Mouse (Mus musculus) forelimb bud, embryonic 11.5 days (tissue): ENCODE data around the gene Proca1.

Experiments
- DNase-seq: peaks from one replicate; pipeline ENCODE4 v3.0.0-alpha.2; 2012; ENCODE audit warnings: low read depth, low spot score

Proca1 gene

GRCm38 (mm10) chr11:78213086-78213817 is 20.1 kb downstream of the Proca1 start:
- no peak for DNase-seq

- no peak for DNase-seq
Measured at GRCm38 (mm10) chr11:78215709-78216317, 22.6 kb downstream of the Proca1 start.

GRCm38 (mm10) chr11:78223586-78223985 is 30.4 kb downstream of the Proca1 start:
- no peak for DNase-seq

GRCm38 (mm10) chr11:78231518-78231917 is 38.3 kb downstream of the Proca1 start:
- DNase-seq, result no peak

- no peak for DNase-seq
Measured at GRCm38 (mm10) chr11:78240193-78240857, 47.1 kb downstream of the Proca1 start.

GRCm38 (mm10) chr11:78245261-78245626 is 52.1 kb downstream of the Proca1 start:
- no peak for DNase-seq

GRCm38 (mm10) chr11:78245627-78246317 is 52.6 kb downstream of the Proca1 start, which contains the start of the genes Sdf2 and Supt6:
TSS of gene Sdf2 (plus strand) at chr11:78245746.
TSS of gene Supt6 (minus strand) at chr11:78245987.
- DNase-seq, result peak; percentile 84

GRCm38 (mm10) chr11:78246318-78247011 is 53.3 kb downstream of the Proca1 start:
- DNase-seq, result no peak

- peak; percentile 20 for DNase-seq
Measured at GRCm38 (mm10) chr11:78247012-78247348, 53.8 kb downstream of the Proca1 start.

- no peak for DNase-seq
Measured at GRCm38 (mm10) chr11:78247727-78248140, 54.5 kb downstream of the Proca1 start.
